Mouse (Mus musculus) CH12.LX (cell line): ENCODE measurements around the gene Evi2a. TPM values are rescaled to one million over a fixed set of nuclear protein-coding genes. Genes with fewer than 3 reads are reported as not detected.

Source experiments
- DNase-seq: peaks from one replicate; pipeline ENCODE4 v3.0.0-alpha.2; 2013; ENCODE audit errors: extremely low read depth
- H3K27ac ChIP-seq: 2 replicates; pipeline ENCODE4 v1.5.1; 2012; ENCODE audit warnings: low read depth, mild to moderate bottlenecking, control low read depth, moderate library complexity; ENCODE audit not compliant: insufficient read depth
- H3K27me3 ChIP-seq: replicated peaks from 2 replicates; pipeline ENCODE3; 2012; ENCODE audit warnings: inconsistent platforms
- H3K36me3 ChIP-seq, 2 experiments: replicated peaks in 1 of 2; 2 replicates each; pipeline versions ENCODE3 to v1.6.1; 2012; ENCODE audit warnings: inconsistent platforms in 1 of 2, low read length in 1 of 2, mild to moderate bottlenecking in 1 of 2, mixed read lengths in 1 of 2, moderate library complexity in 1 of 2; ENCODE audit not compliant: control insufficient read depth in 1 of 2, insufficient read depth in 1 of 2
- H3K4me1 ChIP-seq, 2 experiments: 2 replicates each; pipeline ENCODE4 v1.6.1; 2012; ENCODE audit warnings: inconsistent platforms in 1 of 2, moderate library complexity in 1 of 2; ENCODE audit not compliant: insufficient read depth in 2 of 2, control insufficient read depth in 1 of 2
- H3K4me2 ChIP-seq: 2 replicates; pipeline ENCODE4 v1.6.1; 2012; ENCODE audit warnings: low read depth, mild to moderate bottlenecking, control low read depth; ENCODE audit not compliant: poor library complexity, insufficient read depth, severe bottlenecking
- H3K4me3 ChIP-seq, 3 experiments: fragments of 150-350 bp in 1 of 3; sonication (generic) in 1 of 3; replicated peaks in 1 of 3; 2 replicates each; pipeline versions ENCODE3 to v1.5.1; 2011 to 2012; ENCODE audit warnings: low read depth in 2 of 3, low read length in 2 of 3, mild to moderate bottlenecking in 2 of 3, moderate library complexity in 2 of 3, control low read depth in 1 of 3, improper control_type of control experiment in 1 of 3, inconsistent platforms in 1 of 3, mixed read lengths in 1 of 3; ENCODE audit not compliant: poor library complexity in 1 of 3
- H3K79me2 ChIP-seq: replicated peaks from 2 replicates; pipeline ENCODE4 v1.6.1; 2012; ENCODE audit warnings: mild to moderate bottlenecking, moderate library complexity; ENCODE audit not compliant: control insufficient read depth, poor library complexity, insufficient read depth, severe bottlenecking; ENCODE audit errors: extremely low read depth
- H3K9ac ChIP-seq: 2 replicates; pipeline ENCODE4 v1.6.1; 2012; ENCODE audit warnings: low read depth, mild to moderate bottlenecking, control low read depth, moderate library complexity; ENCODE audit not compliant: insufficient read depth
- H3K9me3 ChIP-seq: replicated peaks from 2 replicates; pipeline ENCODE3; 2012; ENCODE audit warnings: low read length, inconsistent platforms, mixed read lengths
- BHLHE40 ChIP-seq: IDR thresholded peaks from 2 replicates; pipeline ENCODE4 v1.6.1; 2011; ENCODE audit warnings: mild to moderate bottlenecking, low read depth, low read length, improper control_type of control experiment
- CHD1 ChIP-seq: IDR thresholded peaks from 2 replicates; pipeline ENCODE4 v1.6.1; 2012; ENCODE audit warnings: low read depth, low read length, improper control_type of control experiment, inconsistent platforms
- CHD2 ChIP-seq: IDR thresholded peaks from 2 replicates; pipeline ENCODE4 v1.6.1; 2011; ENCODE audit warnings: low read length, improper control_type of control experiment
- CTCF ChIP-seq, 2 experiments: IDR thresholded peaks in 1 of 2; conservative IDR thresholded peaks in 1 of 2; 2 replicates each; pipeline ENCODE4 v1.5.1; 2011 to 2012; ENCODE audit warnings: low read depth in 2 of 2, low read length in 2 of 2, improper control_type of control experiment in 1 of 2, inconsistent platforms in 1 of 2, mild to moderate bottlenecking in 1 of 2, moderate library complexity in 1 of 2
- ELF1 ChIP-seq: IDR thresholded peaks from 2 replicates; pipeline ENCODE4 v1.6.1; 2014; ENCODE audit warnings: low read depth, mild to moderate bottlenecking, inconsistent platforms, low read length, improper control_type of control experiment
- EP300 ChIP-seq: IDR thresholded peaks from 2 replicates; pipeline ENCODE4 v1.6.1; 2011; ENCODE audit warnings: low read length, improper control_type of control experiment
- ETS1 ChIP-seq: conservative IDR thresholded peaks from 2 replicates; pipeline ENCODE4 v1.6.1; 2012; ENCODE audit warnings: low read depth, mild to moderate bottlenecking, inconsistent platforms, low read length, improper control_type of control experiment, moderate library complexity
- GABPA ChIP-seq: IDR thresholded peaks from 2 replicates; pipeline ENCODE4 v1.6.1; 2012; ENCODE audit warnings: low read depth, low read length, improper control_type of control experiment, inconsistent platforms; ENCODE audit not compliant: insufficient replicate concordance
- HCFC1 ChIP-seq: IDR thresholded peaks from 2 replicates; pipeline ENCODE4 v1.6.1; 2012; ENCODE audit warnings: low read depth, mild to moderate bottlenecking, inconsistent platforms, low read length, improper control_type of control experiment
- IRF4 ChIP-seq: IDR thresholded peaks from 2 replicates; pipeline ENCODE4 v1.6.1; 2014; ENCODE audit warnings: low read depth, mild to moderate bottlenecking, inconsistent platforms, low read length, improper control_type of control experiment
- JUN ChIP-seq: IDR thresholded peaks from 2 replicates; pipeline ENCODE4 v1.6.1; 2011; ENCODE audit warnings: low read depth, mild to moderate bottlenecking, low read length, improper control_type of control experiment, moderate library complexity; ENCODE audit not compliant: insufficient read depth
- KAT2A ChIP-seq: IDR thresholded peaks from 2 replicates; pipeline ENCODE4 v1.6.1; 2012; ENCODE audit warnings: low read length, improper control_type of control experiment, inconsistent platforms; ENCODE audit not compliant: insufficient replicate concordance
- MAFK ChIP-seq: IDR thresholded peaks from 2 replicates; pipeline ENCODE4 v1.6.1; 2011; ENCODE audit warnings: low read length, improper control_type of control experiment; ENCODE audit not compliant: insufficient replicate concordance
- MAX ChIP-seq: IDR thresholded peaks from 2 replicates; pipeline ENCODE4 v1.6.1; 2011; ENCODE audit warnings: low read length, improper control_type of control experiment
- MAZ ChIP-seq: IDR thresholded peaks from 2 replicates; pipeline ENCODE4 v1.6.1; 2012; ENCODE audit warnings: low read depth, mild to moderate bottlenecking, inconsistent platforms, low read length, improper control_type of control experiment, moderate library complexity
- MXI1 ChIP-seq: IDR thresholded peaks from 2 replicates; pipeline ENCODE4 v1.6.1; 2011; ENCODE audit warnings: mild to moderate bottlenecking, low read depth, low read length, improper control_type of control experiment
- PAX5 ChIP-seq: IDR thresholded peaks from 2 replicates; pipeline ENCODE4 v1.6.1; 2012; ENCODE audit warnings: low read length, inconsistent platforms, mixed read lengths
- POLR2A ChIP-seq: IDR thresholded peaks from 2 replicates; pipeline ENCODE4 v1.6.1; 2011; ENCODE audit warnings: low read depth, mild to moderate bottlenecking, improper control_type of control experiment, low read length
- POLR2AphosphoS2 ChIP-seq: IDR thresholded peaks from 2 replicates; pipeline ENCODE4 v1.6.1; 2011; ENCODE audit warnings: low read depth, low read length, improper control_type of control experiment
- RAD21 ChIP-seq: IDR thresholded peaks from 2 replicates; pipeline ENCODE4 v1.6.1; 2011; ENCODE audit warnings: low read depth, mild to moderate bottlenecking, low read length, improper control_type of control experiment, moderate library complexity
- RCOR1 ChIP-seq: conservative IDR thresholded peaks from 2 replicates; pipeline ENCODE4 v1.6.1; 2012; ENCODE audit warnings: low read depth, mild to moderate bottlenecking, inconsistent platforms, low read length, improper control_type of control experiment
- SIN3A ChIP-seq: IDR thresholded peaks from 2 replicates; pipeline ENCODE4 v1.6.1; 2012; ENCODE audit warnings: low read length, improper control_type of control experiment, inconsistent platforms
- SMC3 ChIP-seq: IDR thresholded peaks from 2 replicates; pipeline ENCODE4 v1.6.1; 2011; ENCODE audit warnings: low read depth, low read length, improper control_type of control experiment
- TBP ChIP-seq: conservative IDR thresholded peaks from 2 replicates; pipeline ENCODE4 v1.6.1; 2011; ENCODE audit warnings: low read depth, low read length, improper control_type of control experiment
- TCF12 ChIP-seq: IDR thresholded peaks from 2 replicates; pipeline ENCODE4 v1.6.1; 2014; ENCODE audit warnings: low read depth, mild to moderate bottlenecking, inconsistent platforms, low read length, improper control_type of control experiment
- UBTF ChIP-seq: IDR thresholded peaks from 2 replicates; pipeline ENCODE4 v1.6.1; 2012; ENCODE audit warnings: low read depth, mild to moderate bottlenecking, inconsistent platforms, low read length, improper control_type of control experiment, moderate library complexity
- USF1 ChIP-seq: IDR thresholded peaks from 2 replicates; pipeline ENCODE4 v1.6.1; 2014; ENCODE audit warnings: low read depth, mild to moderate bottlenecking, inconsistent platforms, low read length, improper control_type of control experiment
- USF2 ChIP-seq: conservative IDR thresholded peaks from 2 replicates; pipeline ENCODE4 v1.6.1; 2011; ENCODE audit warnings: low read depth, low read length, improper control_type of control experiment
- ZC3H11A ChIP-seq: IDR thresholded peaks from 2 replicates; pipeline ENCODE4 v1.6.1; 2012; ENCODE audit warnings: low read depth, mild to moderate bottlenecking, inconsistent platforms, low read length, improper control_type of control experiment
- ZKSCAN1 ChIP-seq: IDR thresholded peaks from 2 replicates; pipeline ENCODE4 v1.6.1; 2012; ENCODE audit warnings: low read depth, inconsistent platforms, low read length, improper control_type of control experiment, borderline replicate concordance
- ZMIZ1 ChIP-seq: IDR thresholded peaks from 2 replicates; pipeline ENCODE4 v1.6.1; 2012; ENCODE audit warnings: low read depth, mild to moderate bottlenecking, inconsistent platforms, low read length, improper control_type of control experiment
- ZNF384 ChIP-seq: IDR thresholded peaks from 2 replicates; pipeline ENCODE4 v1.6.1; 2012; ENCODE audit warnings: low read depth, low read length, improper control_type of control experiment, inconsistent platforms
- dilution Hi-C: fragments of 300-500 bp; cut with MboI; formaldehyde crosslinking; loops from 2 replicates; pipeline ENCODE4 v1.14.3; 2020; ENCODE audit warnings: low sequenced_read_pairs; ENCODE audit not compliant: extremely low pct_unique_long_range_greater_than_20kb, extremely low pct_ligation_motif_present
- in situ Hi-C: fragments of 300-500 bp; cut with MboI; formaldehyde crosslinking; loops from 3 replicates; pipeline ENCODE4 v1.14.3; 2019; ENCODE audit warnings: low sequenced_read_pairs, low pct_ligation_motif_present, low pct_unique_long_range_greater_than_20kb, mixed read lengths
- polyA plus RNA-seq: library from polyadenylated mRNA; unstranded; fragments of >175 nt; gene quantifications from 2 replicates; pipeline ENCODE4 v1.2.1, GENCODE M21; 2012; ENCODE audit warnings: low read depth; ENCODE audit not compliant: insufficient read length
- total RNA-seq, 2 experiments: library from RNA; depleted of rRNA; stranded (reverse); fragments of 300-350 nt in 1 of 2; fragments of >200 nt in 1 of 2; gene quantifications; 2 replicates each; pipeline ENCODE4 v1.2.3; 2012 to 2014

Evi2a gene
- total and polyA plus RNA-seq, 3 experiments, result 137 to 165 (median 140) TPM

- H3K4me1 ChIP-seq, result peaks cover 16 to 72% of the 10 kb centered on the region in 2 experiments
- H3K4me2 ChIP-seq, result no peak overlapping the region
- H3K4me3 ChIP-seq, result no peak overlapping the region
- DNase-seq, result no peak
- H3K27ac ChIP-seq, result no peak overlapping the region
- H3K79me2 ChIP-seq, result no peaks in the 10 kb centered on the region; the same call in 1 of the 2 replicates
- dilution Hi-C loops, result no loop called here
- no peaks in the 10 kb centered on the region for H3K9me3 ChIP-seq
- H3K36me3 ChIP-seq, result peaks cover 22 to 61% of the 10 kb centered on the region in 2 experiments
- no peaks in the 10 kb centered on the region for H3K27me3 ChIP-seq
- TF ChIP-seq USF1 (no peak), CTCF (conservative IDR thresholded peaks at IDR 0.05 in 1 of 2, IDR thresholded peaks at IDR 0.05 in 1 of 2; ENCODE audit: low read depth in 2 of 2, low read length in 2 of 2) (no peak), UBTF (no peak), KAT2A (no peak)
- in situ Hi-C loops, result no loop called here
- H3K9ac ChIP-seq, result no peak overlapping the region
Observed at GRCm38 (mm10) chr11:79575383-79576073, 45.1 kb upstream of the Evi2a start.

GRCm38 (mm10) chr11:79573836-79574235 lies 43.4 kb upstream of the Evi2a start:
- Histone ChIP-seq H3K36me3 (peaks cover 26 to 66% of the 10 kb centered on the region in 2 experiments), H3K4me3 (no peak overlapping the region), H3K9me3 (no peaks in the 10 kb centered on the region), H3K27ac (peak overlapping the region; percentile 30; the same call in 1 of the 2 replicates), H3K4me1 (peaks cover 16 to 75% of the 10 kb centered on the region in 2 experiments), H3K27me3 (no peaks in the 10 kb centered on the region), H3K9ac (no peak overlapping the region), H3K4me2 (peak overlapping the region; percentile 18; the same call in 1 of the 2 replicates), H3K79me2 (no peaks in the 10 kb centered on the region; the same call in 1 of the 2 replicates)
- in situ Hi-C loops, result no loop called here
- dilution Hi-C loops, result no loop called here
- DNase-seq, result peak; percentile 85
- TF ChIP-seq RCOR1 (no peak), CHD1 (no peak), MAFK (no peak), JUN (no peak), GABPA (no peak), ETS1 (peak; percentile 20; the same call in 1 of the 2 replicates), EP300 (peak; percentile 36; the same call in 1 of the 2 replicates), CTCF (conservative IDR thresholded peaks at IDR 0.05 in 1 of 2, IDR thresholded peaks at IDR 0.05 in 1 of 2; ENCODE audit: low read depth in 2 of 2, low read length in 2 of 2) (no peak), KAT2A (no peak), UBTF (no peak), POLR2AphosphoS2 (no peak), ZNF384 (no peak), IRF4 (peak; percentile 30; the same call in 1 of the 2 replicates), TBP (no peak), MAZ (no peak), HCFC1 (no peak), USF1 (no peak), ZKSCAN1 (no peak), MAX (no peak), USF2 (no peak), MXI1 (no peak), ZMIZ1 (no peak), TCF12 (no peak), ZC3H11A (no peak), CHD2 (no peak), SIN3A (no peak), PAX5 (no peak), BHLHE40 (peak; percentile 60), SMC3 (no peak), ELF1 (peak; percentile 51; the same call in 1 of the 2 replicates), RAD21 (no peak), POLR2A (no peak)
